Mouse (Mus musculus) forebrain, embryonic 13.5 days (tissue): ENCODE data around the gene Nrde2. TPM values are rescaled to one million over a fixed set of nuclear protein-coding genes. Genes with fewer than 3 reads are reported as not detected.

Source experiments
- ATAC-seq: fragments of 200-750 bp; cut with Nextera tagmentation; 2 replicates; pipeline ENCODE4 v1.8.0; 2017
- H3K27ac ChIP-seq: fragments of 300-500 bp; sonication (generic); 2 replicates; pipeline ENCODE4 v1.5.1; 2015; ENCODE audit warnings: inconsistent platforms, mild to moderate bottlenecking, moderate library complexity
- H3K27me3 ChIP-seq: fragments of 300-500 bp; sonication (generic); 2 replicates; pipeline ENCODE4 v1.6.1; 2015; ENCODE audit warnings: mild to moderate bottlenecking, inconsistent platforms
- H3K36me3 ChIP-seq: fragments of 300-500 bp; sonication (generic); 2 replicates; pipeline ENCODE4 v1.6.1; 2015; ENCODE audit warnings: mild to moderate bottlenecking, inconsistent platforms; ENCODE audit not compliant: poor library complexity, severe bottlenecking
- H3K4me1 ChIP-seq: fragments of 300-500 bp; sonication (generic); 2 replicates; pipeline ENCODE4 v1.6.1; 2015; ENCODE audit warnings: inconsistent platforms
- H3K4me2 ChIP-seq: fragments of 300-500 bp; sonication (generic); 2 replicates; pipeline ENCODE4 v1.6.1; 2015; ENCODE audit warnings: inconsistent platforms, mild to moderate bottlenecking, moderate library complexity
- H3K4me3 ChIP-seq: fragments of 300-500 bp; sonication (generic); 2 replicates; pipeline ENCODE4 v1.5.1; 2015; ENCODE audit warnings: mild to moderate bottlenecking, inconsistent platforms
- H3K9ac ChIP-seq: fragments of 300-500 bp; sonication (generic); 2 replicates; pipeline ENCODE4 v1.6.1; 2015; ENCODE audit warnings: mild to moderate bottlenecking, inconsistent platforms
- H3K9me3 ChIP-seq: fragments of 300-500 bp; sonication (generic); replicated peaks from 2 replicates; pipeline ENCODE4 v1.6.1; 2016; ENCODE audit warnings: inconsistent platforms
- WGBS: fragments of 180-500 bp; shearing (Covaris S2); methylation state at CpG from one replicate; pipeline ENCODE4 v1.1.7; 2015; 5-methylcytosine and 5-hydroxymethylcytosine counted together
- polyA plus RNA-seq: library from polyadenylated mRNA; unstranded; fragments of >200 nt; fragmentation: Nextera tagmentation; extraction: Ambion mirVana; gene quantifications from 2 replicates; pipeline ENCODE4 v1.2.1, GENCODE M21; 2015

The Nrde2 gene
- polyA plus RNA-seq, 1 experiment from 2014 or later = 14.6 TPM

DNA sequence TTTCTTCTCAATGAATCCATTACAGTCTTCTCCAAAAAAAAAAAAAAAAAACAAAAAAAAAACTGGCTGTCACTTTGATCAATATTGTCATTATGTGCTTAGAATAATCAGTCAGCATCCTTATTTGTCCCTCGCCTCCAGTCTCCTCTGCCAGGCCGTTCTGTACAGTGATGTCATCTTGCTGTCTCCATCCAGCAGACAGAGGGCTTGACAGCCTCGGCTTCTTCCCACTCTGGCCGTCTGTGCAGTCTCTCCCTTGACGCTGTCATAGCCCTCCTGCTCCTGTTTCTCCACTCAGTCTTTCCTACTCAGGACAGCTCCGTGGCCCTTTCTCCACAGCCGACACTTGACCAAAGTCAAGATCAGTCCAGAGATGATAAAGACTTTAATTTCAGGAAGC, 13.0 kb upstream of the Nrde2 start:
- H3K36me3 ChIP-seq = no peaks in the 10 kb centered on the region
- no peak overlapping the region for H3K27ac ChIP-seq
- H3K9ac ChIP-seq = no peak overlapping the region
- no peaks in the 10 kb centered on the region for H3K9me3 ChIP-seq
- no peak for ATAC-seq
- H3K4me2 ChIP-seq = no peak overlapping the region
- H3K4me3 ChIP-seq = no peak overlapping the region
- no peaks in the 10 kb centered on the region for H3K27me3 ChIP-seq
- WGBS = 78% methylated on average over 7 of the region's 7 CpGs
- peaks cover 27% of the 10 kb centered on the region for H3K4me1 ChIP-seq

DNA sequence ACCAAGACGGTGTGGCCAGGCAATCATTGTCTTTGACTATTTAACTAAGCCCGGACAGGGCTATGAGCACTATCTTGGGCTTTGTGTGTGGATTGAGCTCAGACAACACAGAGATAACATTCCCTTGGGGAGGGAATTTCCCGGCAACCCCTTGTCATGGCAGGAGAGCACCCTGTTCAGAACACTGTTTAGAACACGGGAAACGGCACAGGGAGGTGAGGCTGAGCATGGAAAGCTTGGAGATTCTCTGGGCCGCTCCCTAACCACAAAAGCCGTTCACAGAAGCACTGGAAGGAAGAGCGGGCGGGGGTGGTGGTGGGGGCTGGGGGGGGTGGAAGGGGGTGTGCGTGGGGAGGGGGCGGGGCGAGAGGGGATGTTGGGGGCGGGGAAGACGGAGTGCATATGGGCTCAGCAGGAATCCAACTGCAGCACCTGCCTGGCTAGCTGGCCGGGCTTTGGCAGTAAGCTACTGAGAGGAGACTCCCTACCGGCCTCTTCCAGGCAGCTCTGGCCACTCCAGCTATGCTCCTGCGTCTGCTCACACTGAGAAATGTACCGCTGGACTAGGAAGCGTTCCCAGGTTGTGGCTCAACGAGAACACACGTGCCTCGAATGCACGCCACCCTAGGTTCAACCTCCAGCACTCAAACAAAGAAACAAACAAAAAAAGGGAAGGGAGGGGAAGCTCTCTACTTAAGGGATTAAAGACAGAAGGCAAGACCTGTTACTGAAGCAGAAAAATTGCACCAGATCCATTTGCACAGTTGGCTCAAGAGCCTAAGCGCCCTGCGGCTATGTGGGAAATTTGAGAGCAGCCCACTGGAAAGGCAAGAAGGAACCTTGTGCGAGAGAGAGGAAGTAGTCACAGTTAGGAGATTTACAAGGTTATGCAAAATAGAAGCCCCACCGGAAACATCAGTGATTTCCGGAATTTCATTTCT, 8.7 kb upstream of the Nrde2 start:
- no peaks in the 10 kb centered on the region for H3K27me3 ChIP-seq
- peak overlapping the region; percentile 56 for H3K4me2 ChIP-seq
- H3K4me1 ChIP-seq = peaks cover 20% of the 10 kb centered on the region
- no peaks in the 10 kb centered on the region for H3K36me3 ChIP-seq
- peak; percentile 76 for ATAC-seq
- peak overlapping the region; percentile 83 for H3K27ac ChIP-seq
- 13% methylated on average over 23 of the region's 28 CpGs for WGBS
- H3K9me3 ChIP-seq = no peaks in the 10 kb centered on the region
- H3K4me3 ChIP-seq = peak overlapping the region; percentile 18
- H3K9ac ChIP-seq = peak overlapping the region; percentile 51

DNA sequence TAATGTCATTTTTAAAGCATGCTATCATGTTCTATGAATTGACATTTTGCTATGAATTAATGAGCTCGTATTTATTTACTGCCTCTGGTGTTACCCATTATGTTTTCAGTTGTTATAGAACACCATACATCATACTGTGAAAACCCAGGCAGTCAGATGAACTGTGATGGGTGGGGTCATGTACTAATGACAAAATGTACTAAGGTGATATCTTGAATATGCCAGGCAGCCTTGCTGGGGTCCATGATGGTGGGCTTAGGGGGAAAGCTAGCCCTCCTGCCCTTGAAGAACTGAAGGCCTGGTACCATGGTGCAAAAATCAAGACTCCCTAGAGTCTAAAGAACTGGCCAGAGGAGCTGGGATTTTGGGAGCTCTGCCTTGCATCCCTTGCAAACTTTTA, 8.0 kb upstream of the Nrde2 start:
- H3K9ac ChIP-seq = 0 out of 2 replicates have a peak overlapping the region, but pooled peaks have one; percentile 51
- H3K4me1 ChIP-seq = peaks cover 20% of the 10 kb centered on the region
- peak overlapping the region; percentile 83 for H3K27ac ChIP-seq
- WGBS = 75% methylated on average over 1 of the region's 1 CpGs
- no peaks in the 10 kb centered on the region for H3K9me3 ChIP-seq
- no peak overlapping the region for H3K4me2 ChIP-seq
- H3K36me3 ChIP-seq = no peaks in the 10 kb centered on the region
- no peaks in the 10 kb centered on the region for H3K27me3 ChIP-seq
- no peak for ATAC-seq
- H3K4me3 ChIP-seq = no peak overlapping the region

DNA sequence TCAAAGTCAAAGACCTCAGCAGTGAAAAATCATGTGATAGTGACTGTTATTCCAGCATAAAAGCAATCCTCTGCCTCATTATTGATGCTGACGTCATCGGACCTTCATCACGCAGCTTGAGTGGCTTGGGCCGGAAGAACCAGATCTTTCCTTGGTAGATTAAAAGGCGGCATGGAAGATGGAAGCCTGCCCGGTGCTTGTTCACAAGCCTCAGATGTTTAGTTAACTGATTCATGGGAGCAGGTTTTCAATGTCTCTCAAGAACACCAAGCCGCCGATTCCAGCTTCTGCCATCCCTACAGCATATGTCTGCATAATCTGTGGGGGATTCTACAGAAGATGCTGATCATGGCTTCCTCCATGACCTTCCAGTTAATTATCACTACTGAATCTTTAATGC, 7.5 kb upstream of the Nrde2 start:
- peak; percentile 23; the same call in 1 of the 2 replicates for ATAC-seq
- 66% methylated on average over 8 of the region's 8 CpGs for WGBS
- no peaks in the 10 kb centered on the region for H3K9me3 ChIP-seq

DNA sequence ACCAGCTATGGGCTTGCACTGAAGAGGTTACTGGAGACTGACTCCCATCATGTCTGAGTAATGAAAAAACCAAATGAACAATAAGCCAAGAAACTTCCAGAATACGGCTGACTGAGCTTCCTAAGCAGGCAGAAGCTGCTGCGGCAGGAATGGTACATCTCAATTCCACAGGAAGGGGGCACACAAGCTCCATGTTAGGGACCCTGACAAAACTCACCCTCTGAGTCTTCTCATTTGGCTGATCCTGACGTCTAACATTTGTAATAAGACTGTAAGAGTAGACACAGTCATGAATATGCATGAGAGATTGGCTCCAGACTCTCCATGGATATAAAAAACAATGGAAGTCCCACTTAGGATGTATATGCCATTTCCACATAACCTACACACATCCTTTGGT, 6.7 kb upstream of the Nrde2 start:
- H3K27ac ChIP-seq = no peak overlapping the region
- H3K4me3 ChIP-seq = no peak overlapping the region
- H3K36me3 ChIP-seq = no peaks in the 10 kb centered on the region
- peak; percentile 89 for ATAC-seq
- H3K4me1 ChIP-seq = peaks cover 20% of the 10 kb centered on the region
- no peak overlapping the region for H3K4me2 ChIP-seq
- 14% methylated on average over 3 of the region's 3 CpGs for WGBS
- H3K9ac ChIP-seq = no peak overlapping the region
- H3K9me3 ChIP-seq = no peaks in the 10 kb centered on the region
- no peaks in the 10 kb centered on the region for H3K27me3 ChIP-seq

More for the DNA sequence above, 7.5 kb upstream of the Nrde2 start:
- H3K36me3 ChIP-seq = no peaks in the 10 kb centered on the region
- H3K4me2 ChIP-seq = no peak overlapping the region
- H3K4me1 ChIP-seq = peaks cover 20% of the 10 kb centered on the region
- H3K4me3 ChIP-seq = no peak overlapping the region
- peak overlapping the region; percentile 7; the same call in 1 of the 2 replicates for H3K27ac ChIP-seq
- H3K27me3 ChIP-seq = no peaks in the 10 kb centered on the region
- H3K9ac ChIP-seq = no peak overlapping the region

DNA sequence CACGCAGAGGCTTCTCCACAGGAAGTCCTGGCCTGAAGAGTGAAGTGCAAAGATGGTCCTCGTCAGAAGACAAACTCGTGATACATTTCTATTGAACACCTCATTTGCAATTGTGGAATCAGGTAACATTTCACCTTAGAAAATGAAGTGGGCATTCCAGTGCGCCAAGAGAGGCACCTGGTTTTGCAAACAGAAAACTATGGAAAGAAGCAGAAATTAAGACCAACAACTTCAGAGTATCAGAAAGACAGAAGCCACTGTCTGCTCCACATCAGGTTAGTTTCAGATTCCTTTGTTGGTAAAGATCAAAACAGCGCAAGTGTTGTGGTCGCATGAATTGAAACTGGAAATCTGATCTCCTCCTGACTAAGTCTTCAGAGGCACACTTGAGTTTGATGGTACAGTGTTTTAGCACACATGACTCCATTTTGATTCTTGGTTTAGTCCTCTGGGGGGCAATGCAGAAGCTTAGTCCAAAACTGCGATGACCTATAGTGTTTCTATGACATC, 5.6 kb upstream of the Nrde2 start:
- no peaks in the 10 kb centered on the region for H3K36me3 ChIP-seq
- no peaks in the 10 kb centered on the region for H3K9me3 ChIP-seq
- no peak overlapping the region for H3K27ac ChIP-seq
- H3K4me3 ChIP-seq = no peak overlapping the region
- WGBS = 81% methylated on average over 7 of the region's 7 CpGs
- no peak for ATAC-seq
- H3K27me3 ChIP-seq = no peaks in the 10 kb centered on the region
- no peak overlapping the region for H3K4me2 ChIP-seq
- no peak overlapping the region for H3K9ac ChIP-seq
- H3K4me1 ChIP-seq = peaks cover 20% of the 10 kb centered on the region

DNA sequence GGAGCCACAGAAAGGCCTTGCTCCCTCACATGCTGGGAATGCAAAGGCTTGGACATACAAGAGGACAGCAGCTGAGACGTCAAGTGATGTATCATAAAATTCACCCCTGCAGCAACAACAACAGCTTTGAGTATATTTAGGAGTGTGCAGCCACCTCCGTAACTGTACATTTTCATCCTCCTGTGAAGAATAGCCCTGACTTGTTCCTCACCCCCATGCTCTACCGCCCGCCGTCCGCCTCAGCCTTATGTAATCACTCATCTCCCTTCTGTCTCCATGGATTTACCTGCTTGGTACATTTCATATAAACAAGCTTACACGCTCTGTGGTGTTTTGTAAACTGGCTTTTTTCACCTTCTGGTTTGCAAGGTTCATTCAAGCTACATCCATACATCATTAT, 7.0 kb downstream of the Nrde2 start:
- Histone ChIP-seq H3K36me3 (peaks cover 35% of the 10 kb centered on the region), H3K4me3 (no peak overlapping the region), H3K27ac (no peak overlapping the region), H3K4me2 (no peak overlapping the region), H3K27me3 (no peaks in the 10 kb centered on the region), H3K9me3 (no peaks in the 10 kb centered on the region), H3K9ac (no peak overlapping the region), H3K4me1 (no peaks in the 10 kb centered on the region)
- no peak for ATAC-seq
- WGBS = 95% methylated on average over 7 of the region's 7 CpGs

DNA sequence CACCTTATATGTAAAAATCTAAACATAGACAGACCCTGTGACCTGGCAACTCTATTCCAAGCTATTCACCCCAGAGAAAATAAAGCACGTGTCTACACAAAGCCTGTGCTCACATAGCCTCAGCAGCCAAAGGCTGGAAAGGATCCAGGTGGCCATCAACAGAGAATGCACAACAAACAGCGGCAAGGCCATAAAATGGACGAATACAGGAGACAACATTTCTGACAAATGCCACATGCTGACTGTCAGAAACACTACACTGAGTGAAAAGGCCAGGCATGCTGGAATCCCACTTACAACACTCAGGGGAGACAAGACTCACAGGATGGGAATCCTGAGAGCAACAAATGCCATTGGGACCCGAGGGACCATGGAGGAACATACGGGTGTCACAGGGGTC, 15.2 kb downstream of the Nrde2 start:
- Histone ChIP-seq H3K4me1 (no peaks in the 10 kb centered on the region), H3K27ac (no peak overlapping the region), H3K4me2 (no peak overlapping the region), H3K27me3 (no peaks in the 10 kb centered on the region), H3K36me3 (peaks cover 93% of the 10 kb centered on the region), H3K9me3 (no peaks in the 10 kb centered on the region), H3K4me3 (no peak overlapping the region), H3K9ac (no peak overlapping the region)
- 86% methylated on average over 5 of the region's 5 CpGs for WGBS
- no peak for ATAC-seq

DNA sequence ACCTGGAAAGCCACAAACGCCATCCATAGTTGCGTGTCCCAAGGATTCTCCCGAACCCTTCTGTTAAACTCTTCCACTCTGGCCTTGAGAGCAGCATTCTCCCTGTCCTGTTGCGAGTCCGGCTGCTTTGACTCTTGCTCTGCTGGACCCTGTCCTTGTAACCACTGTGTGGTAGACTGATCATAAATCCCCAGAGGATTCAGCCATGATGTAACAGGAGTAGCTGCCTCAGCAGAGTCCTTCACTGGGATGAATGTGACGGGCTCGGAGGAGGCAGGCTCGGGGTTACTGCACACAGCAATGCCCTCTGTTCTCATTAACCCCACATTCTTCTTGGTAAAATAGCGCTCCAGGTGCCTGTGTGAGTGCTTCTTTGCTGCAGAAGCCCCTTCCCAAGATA, 15.7 kb downstream of the Nrde2 start:
- H3K36me3 ChIP-seq = peaks cover 93% of the 10 kb centered on the region
- no peaks in the 10 kb centered on the region for H3K4me1 ChIP-seq
- no peak overlapping the region for H3K27ac ChIP-seq
- no peak overlapping the region for H3K4me2 ChIP-seq
- no peak overlapping the region for H3K4me3 ChIP-seq
- H3K9ac ChIP-seq = no peak overlapping the region
- WGBS = 92% methylated on average over 9 of the region's 9 CpGs
- no peak for ATAC-seq
- H3K9me3 ChIP-seq = no peaks in the 10 kb centered on the region
- no peaks in the 10 kb centered on the region for H3K27me3 ChIP-seq

DNA sequence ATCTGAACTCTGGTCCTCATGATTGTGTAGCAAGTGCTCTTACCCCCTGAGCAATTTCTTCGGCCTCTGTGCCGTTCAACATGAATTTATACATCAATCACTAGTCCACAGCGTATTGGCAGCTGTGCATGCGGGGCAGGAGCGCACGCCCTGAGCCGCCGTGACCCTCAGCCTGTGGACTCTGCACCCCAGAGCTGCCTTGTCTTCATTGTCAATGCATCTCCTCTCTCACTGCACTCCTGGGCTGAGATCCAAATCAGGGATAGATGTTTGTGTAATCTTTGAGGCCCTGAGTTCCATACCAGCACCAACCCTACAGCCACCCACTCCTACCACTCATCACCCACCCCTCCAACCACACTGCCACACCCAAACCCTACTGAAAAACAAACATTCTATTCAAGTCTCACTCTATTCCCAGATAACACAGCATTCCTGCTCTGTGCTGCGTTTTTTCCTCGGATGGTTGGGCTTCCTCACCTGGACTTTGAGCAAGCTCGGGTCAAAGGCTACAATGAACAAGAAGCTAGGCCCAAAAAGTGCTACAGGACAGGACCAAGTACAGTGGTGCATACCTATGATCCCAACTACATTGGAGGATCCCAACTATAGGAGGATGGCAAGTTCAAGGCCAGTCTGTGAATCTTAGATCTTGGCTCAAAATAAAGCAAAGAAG, 16.5 kb downstream of the Nrde2 start:
- Histone ChIP-seq H3K4me2 (no peak overlapping the region), H3K9ac (no peak overlapping the region), H3K9me3 (no peaks in the 10 kb centered on the region), H3K4me3 (no peak overlapping the region), H3K4me1 (no peaks in the 10 kb centered on the region), H3K36me3 (peaks cover 95% of the 10 kb centered on the region), H3K27me3 (no peaks in the 10 kb centered on the region), H3K27ac (no peak overlapping the region)
- no peak for ATAC-seq
- WGBS = 96% methylated on average over 11 of the region's 11 CpGs

DNA sequence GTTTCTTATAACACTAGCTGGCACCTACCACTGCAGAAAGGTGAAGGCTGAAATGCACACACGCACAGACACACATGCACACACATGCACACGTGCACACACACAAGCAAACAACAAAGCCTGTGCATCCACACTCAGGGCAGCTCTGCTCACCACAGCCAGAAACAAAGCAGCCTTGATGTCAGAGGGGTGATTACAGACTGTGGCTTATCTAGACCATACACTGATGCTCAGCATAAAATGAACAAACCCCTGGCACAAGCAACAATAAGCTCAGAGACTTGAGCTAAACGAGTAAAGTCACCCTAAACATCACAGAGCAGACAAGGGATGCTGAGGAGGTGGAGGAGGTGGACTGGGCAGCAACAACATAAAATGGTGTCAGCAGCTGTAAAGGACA, 24.3 kb downstream of the Nrde2 start:
- H3K36me3 ChIP-seq = peaks cover 88% of the 10 kb centered on the region
- WGBS = 89% methylated on average over 3 of the region's 3 CpGs
- no peak overlapping the region for H3K27ac ChIP-seq
- H3K27me3 ChIP-seq = no peaks in the 10 kb centered on the region
- H3K9me3 ChIP-seq = no peaks in the 10 kb centered on the region
- no peak overlapping the region for H3K9ac ChIP-seq
- no peaks in the 10 kb centered on the region for H3K4me1 ChIP-seq
- H3K4me3 ChIP-seq = no peak overlapping the region
- H3K4me2 ChIP-seq = no peak overlapping the region
- no peak for ATAC-seq

DNA sequence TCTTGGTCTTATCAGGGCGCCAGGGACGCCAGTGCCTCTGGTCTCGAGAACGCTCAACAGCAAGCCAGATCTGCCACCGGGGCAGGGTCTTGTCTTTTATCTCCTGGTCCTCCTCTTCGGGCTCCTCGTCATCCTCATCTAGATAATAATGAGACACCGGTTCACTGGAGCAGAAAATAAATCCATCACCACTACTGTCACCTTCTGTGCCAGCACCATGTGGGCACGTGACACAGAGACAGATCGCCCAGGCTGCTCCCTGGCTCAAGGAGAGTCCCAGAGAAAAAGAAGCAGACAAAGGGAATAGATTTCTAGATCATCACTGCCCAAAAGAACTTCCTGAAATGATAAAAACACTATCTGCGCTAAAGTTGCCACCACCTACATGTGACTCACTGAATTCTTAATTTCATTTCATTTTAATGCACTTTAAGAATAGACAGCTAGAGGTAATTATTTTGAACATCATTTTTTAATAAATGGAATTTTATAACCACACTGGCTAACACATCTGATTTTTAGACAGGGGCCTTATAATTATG, 25.0 kb downstream of the Nrde2 start:
- whole genome bisulfite sequencing = 88% methylated on average over 11 of the region's 11 CpGs
- H3K36me3 ChIP-seq = peaks cover 88% of the 10 kb centered on the region
- no peak for ATAC-seq

More for the DNA sequence above, 25.0 kb downstream of the Nrde2 start:
- Histone ChIP-seq H3K9ac (no peak overlapping the region), H3K4me3 (no peak overlapping the region), H3K4me2 (no peak overlapping the region), H3K4me1 (no peaks in the 10 kb centered on the region), H3K9me3 (no peaks in the 10 kb centered on the region), H3K27ac (peak overlapping the region; percentile 40; the same call in 1 of the 2 replicates), H3K27me3 (no peaks in the 10 kb centered on the region)
